In genomic region chr11:114741451-114741850, GRCm38 (mm10) we compare ENCODE assay signal across 25 mouse cellular contexts. TPM values are rescaled to one million over a fixed set of nuclear protein-coding genes. Genes with fewer than 3 reads are reported as not detected.
DNase-seq lines count a peak whose midpoint lies in the region; ATAC-seq and TF ChIP-seq lines count a peak whose summit lies in the region.
"Had no signal": no experiment of that assay in that cellular context is flagged by ENCODE, and none has a peak within 500 bp of the region (broad histone marks: within the 10 kb centered on the region; RNA-seq: fewer than 3 reads in every experiment).

No protein-coding gene starts in this region.

- peaks cover 43% of the 10 kb centered on the region for H3K27me3 ChIP-seq in hindbrain, embryonic 10.5 days (ENCODE audit: insufficient read depth, poor library complexity, severe bottlenecking)
- no peaks in the 10 kb centered on the region for H3K27me3 ChIP-seq in hindbrain, postnatal 0 days (ENCODE audit: insufficient read depth, low read length)
- H3K27me3 ChIP-seq in neural tube, embryonic 11.5 days (ENCODE audit: control insufficient read depth, insufficient read depth, low read length): no peaks in the 10 kb centered on the region
- H3K27me3 ChIP-seq: embryonic facial prominence, embryonic 12.5 days had no signal

- 20% methylated on average over 6 of the region's 6 CpGs for WGBS in hindbrain, embryonic 10.5 days
- 12% methylated on average over 6 of the region's 6 CpGs for WGBS in hindbrain, postnatal 0 days
- 11% methylated on average over 6 of the region's 6 CpGs for WGBS in neural tube, embryonic 11.5 days

- intact Hi-C loops in left cerebral cortex, adult 2 months (cut with DNase I): loop anchor here (10.0 kb wide), 1 partner anchor 313 kb away; no protein-coding TSS in a partner anchor

- no peak overlapping the region for H3K4me2 ChIP-seq in hindbrain, postnatal 0 days (ENCODE audit: low read depth, low read length)
- no peak overlapping the region for H3K4me2 ChIP-seq in neural tube, embryonic 11.5 days (ENCODE audit: low read depth)
- H3K4me2 ChIP-seq: embryonic facial prominence, embryonic 12.5 days had no signal

- no peak overlapping the region for H3K9ac ChIP-seq in hindbrain, postnatal 0 days (replicated peaks; ENCODE audit: low read length)
- H3K9ac ChIP-seq in neural tube, embryonic 11.5 days (ENCODE audit: low read length): no peak overlapping the region
- H3K9ac ChIP-seq: embryonic facial prominence, embryonic 12.5 days; liver, postnatal 0 days had no signal

- no peaks in the 10 kb centered on the region for H3K36me3 ChIP-seq in hindbrain, embryonic 10.5 days
- no peaks in the 10 kb centered on the region for H3K36me3 ChIP-seq in hindbrain, postnatal 0 days (ENCODE audit: insufficient read depth, low read length)
- H3K36me3 ChIP-seq in neural tube, embryonic 11.5 days (ENCODE audit: control insufficient read depth, insufficient read depth, low read length): no peaks in the 10 kb centered on the region
- H3K36me3 ChIP-seq: embryonic facial prominence, embryonic 12.5 days; G1E; heart, embryonic 10.5 days had no signal

- no peak for ATAC-seq in hindbrain, postnatal 0 days
- peak; percentile 75 for ATAC-seq in neural tube, embryonic 11.5 days (ENCODE audit: insufficient read depth, low FRiP score, low TSS enrichment)
- ATAC-seq: liver, postnatal 0 days had no signal

- 0 out of 2 replicates have a peak overlapping the region, but pooled peaks have one; percentile 1 for H3K4me3 ChIP-seq in hindbrain, embryonic 10.5 days
- H3K4me3 ChIP-seq in hindbrain, postnatal 0 days (ENCODE audit: low read length): no peak overlapping the region
- no peak overlapping the region for H3K4me3 ChIP-seq in neural tube, embryonic 11.5 days (ENCODE audit: low read depth, low read length)
- H3K4me3 ChIP-seq in left cerebral cortex, adult 2 months: no peak overlapping the region
- H3K4me3 ChIP-seq: embryonic facial prominence, embryonic 12.5 days; heart, embryonic 10.5 days had no signal

- peaks cover 44% of the 10 kb centered on the region for H3K4me1 ChIP-seq in hindbrain, embryonic 10.5 days (replicated peaks)
- H3K4me1 ChIP-seq in hindbrain, postnatal 0 days (ENCODE audit: insufficient read depth, low read length): no peaks in the 10 kb centered on the region
- peaks cover 17% of the 10 kb centered on the region for H3K4me1 ChIP-seq in neural tube, embryonic 11.5 days (ENCODE audit: control insufficient read depth, insufficient read depth, low read length)

- peak; percentile 65 for DNase-seq in hindbrain, embryonic 10.5 days (ENCODE audit: low spot score)
- DNase-seq in hindbrain, postnatal 0 days (ENCODE audit: low spot score): no peak
- DNase-seq in B cell, adult 2 months: peak; percentile 13 to 27
- DNase-seq in embryo, embryonic 11 days: peak; percentile 63
- DNase-seq in neural tube, embryonic 11.5 days (ENCODE audit: low spot score): peak; percentile 66
- DNase-seq in adrenal gland, adult (ENCODE audit: inconsistent age in 2 of 2, low spot score in 1 of 2): no peak
- DNase-seq in left cerebral cortex, adult 2 months (ENCODE audit: extremely low spot score in 1 of 2, low spot score in 2 of 2): no peak
- no peak for DNase-seq in lung, postnatal 4 days
- DNase-seq: cerebellum, postnatal 10 days; heart, postnatal 10 days; kidney, adult 8-10 months; kidney, postnatal 25 days; liver, postnatal 0 days; lung, postnatal 14 days; right cerebral cortex, postnatal 4 days; thymus, adult 2 months had no signal

- no peaks in the 10 kb centered on the region for H3K9me3 ChIP-seq in hindbrain, embryonic 10.5 days
- no peaks in the 10 kb centered on the region for H3K9me3 ChIP-seq in hindbrain, postnatal 0 days (ENCODE audit: low read length)
- no peaks in the 10 kb centered on the region for H3K9me3 ChIP-seq in neural tube, embryonic 11.5 days (ENCODE audit: control insufficient read depth, low read length)
- H3K9me3 ChIP-seq: embryonic facial prominence, embryonic 12.5 days; heart, embryonic 10.5 days had no signal

- TF ChIP-seq CTCF in hindbrain, postnatal 0 days (IDR thresholded peaks at IDR 0.05; ENCODE audit: low read depth): no peak
- TF ChIP-seq CTCF in left cerebral cortex, adult 2 months (IDR thresholded peaks at IDR 0.05): no peak

- peak overlapping the region; percentile 86 for H3K27ac ChIP-seq in hindbrain, embryonic 10.5 days
- no peak overlapping the region for H3K27ac ChIP-seq in hindbrain, postnatal 0 days
- H3K27ac ChIP-seq in neural tube, embryonic 11.5 days (ENCODE audit: low read depth, low read length): peak overlapping the region; percentile 40; the same call in 1 of the 2 replicates
- H3K27ac ChIP-seq in left cerebral cortex, adult 2 months: no peak overlapping the region
- H3K27ac ChIP-seq: embryonic facial prominence, embryonic 12.5 days; heart, embryonic 10.5 days had no signal

RNA-seq across cellular contexts. Expression of gene Dnaic2, which starts 14.2 kb away (rescaled TPM):
- 4.0 and 6.3 TPM in 2 replicates for polyA plus RNA-seq in hindbrain, embryonic 10.5 days (2016; fragmentation: Nextera tagmentation; extraction: Ambion mirVana)
- total RNA-seq in hindbrain, postnatal 0 days (2014; rRNA removed): 5.1 and 5.8 TPM in 2 replicates
- polyA plus RNA-seq in hindbrain, postnatal 0 days (2015; fragmentation: Nextera tagmentation; extraction: Ambion mirVana): 3.1 and 3.2 TPM in 2 replicates
- polyA plus RNA-seq in neural tube, embryonic 11.5 days (2014; fragmentation: Nextera tagmentation; extraction: Ambion mirVana): 1.7 and 2.5 TPM in 2 replicates
- total RNA-seq in left cerebral cortex, adult 2 months (2021): 1 to 10 TPM in 1 of 2 experiments, under 1 TPM in 1; 1.00 to 1.8 TPM
- total RNA-seq: G1E; megakaryocyte-erythroid progenitor cell, adult 5-6 weeks had no signal
- polyA plus RNA-seq: G1E had no signal

RNA-seq across cellular contexts. Expression of gene Kif19a, which starts 23.7 kb away (rescaled TPM):
- 1.1 and 3.8 TPM in 2 replicates for polyA plus RNA-seq in hindbrain, embryonic 10.5 days (2016; fragmentation: Nextera tagmentation; extraction: Ambion mirVana)
- 7.4 and 13.5 TPM in 2 replicates for total RNA-seq in hindbrain, postnatal 0 days (2014; rRNA removed)
- 0.99 and 1.6 TPM in 2 replicates for polyA plus RNA-seq in hindbrain, postnatal 0 days (2015; fragmentation: Nextera tagmentation; extraction: Ambion mirVana)
- 0.65 and 1.3 TPM in 2 replicates for polyA plus RNA-seq in neural tube, embryonic 11.5 days (2014; fragmentation: Nextera tagmentation; extraction: Ambion mirVana)
- 1 to 10 TPM; 3.2 to 3.6 TPM for total RNA-seq in left cerebral cortex, adult 2 months (2021)
- total RNA-seq: G1E; megakaryocyte-erythroid progenitor cell, adult 5-6 weeks had no signal
- polyA plus RNA-seq: G1E had no signal

RNA-seq across cellular contexts. Expression of gene Btbd17, which starts 54.3 kb away (rescaled TPM):
- polyA plus RNA-seq in hindbrain, embryonic 10.5 days (2016; fragmentation: Nextera tagmentation; extraction: Ambion mirVana): 50.8 and 60.0 TPM in 2 replicates
- 84.6 and 94.0 TPM in 2 replicates for total RNA-seq in hindbrain, postnatal 0 days (2014; rRNA removed)
- 30.4 and 31.1 TPM in 2 replicates for polyA plus RNA-seq in hindbrain, postnatal 0 days (2015; fragmentation: Nextera tagmentation; extraction: Ambion mirVana)
- 43.1 and 51.5 TPM in 2 replicates for polyA plus RNA-seq in neural tube, embryonic 11.5 days (2014; fragmentation: Nextera tagmentation; extraction: Ambion mirVana)
- total RNA-seq in left cerebral cortex, adult 2 months (2021): 10 to 100 TPM; 29.5 to 29.8 TPM
- total RNA-seq: megakaryocyte-erythroid progenitor cell, adult 5-6 weeks had no signal
- polyA plus RNA-seq: G1E; liver, postnatal 0 days had no signal

RNA-seq across cellular contexts. Expression of gene Gpr142, which starts 57.3 kb away (rescaled TPM):
- 0.37 and 0.77 TPM in 2 replicates for polyA plus RNA-seq in hindbrain, embryonic 10.5 days (2016; fragmentation: Nextera tagmentation; extraction: Ambion mirVana)
- 0.58 TPM in 1 of 2 replicates, not detected in the other for total RNA-seq in hindbrain, postnatal 0 days (2014; rRNA removed)
- not detected in 2 replicates for polyA plus RNA-seq in hindbrain, postnatal 0 days (2015; fragmentation: Nextera tagmentation; extraction: Ambion mirVana)
- not detected in 2 replicates for polyA plus RNA-seq in neural tube, embryonic 11.5 days (2014; fragmentation: Nextera tagmentation; extraction: Ambion mirVana)
- not detected for total RNA-seq in left cerebral cortex, adult 2 months (2021)
- total RNA-seq: gastrocnemius, postnatal 4 days; heart, postnatal 10 days; layer of hippocampus, postnatal 10 days; left cerebral cortex, postnatal 14 days; megakaryocyte-erythroid progenitor cell, adult 5-6 weeks had no signal
- polyA plus RNA-seq: embryonic facial prominence, embryonic 12.5 days; G1E; heart, embryonic 10.5 days; limb, embryonic 14.5 days; liver, postnatal 0 days; neural tube, embryonic 14.5 days; thymus, adult 2 months had no signal

Comparison
In these comparisons a context has a peak if more than half of its experiments do, and no peak if none do; other contexts are left out.
1. DNase-seq: peak in hindbrain, embryonic 10.5 days (single experiment), B cell, adult 2 months (2 of 2), embryo, embryonic 11 days (single experiment) and neural tube, embryonic 11.5 days (single experiment); none in hindbrain, postnatal 0 days (single experiment), adrenal gland, adult (0 of 2), left cerebral cortex, adult 2 months (0 of 2) and lung, postnatal 4 days (0 of 2).
2. H3K27ac ChIP-seq: peak in hindbrain, embryonic 10.5 days (single experiment) and neural tube, embryonic 11.5 days (single experiment); none in hindbrain, postnatal 0 days (single experiment) and left cerebral cortex, adult 2 months (single experiment).